Mouse (Mus musculus): ENCODE results near the gene Gm19345.

GRCm38 (mm10) chr7:19867751-19868399 is 16.1 kb downstream of the Gm19345 start:
- TF ChIP-seq CTCF (IDR thresholded peaks at IDR 0.05; ENCODE audit: borderline replicate concordance, extremely low read depth, insufficient read depth, insufficient read length) (no peak), POLR2A (IDR thresholded peaks at IDR 0.05; ENCODE audit: borderline replicate concordance, extremely low read depth, insufficient read depth, insufficient read length, poor library complexity, severe bottlenecking) (no peak)
